Mouse (Mus musculus): ENCODE results near the gene Slc18a2.

Slc18a2 gene

GRCm38 (mm10) chr19:59276354-59276753, 15.7 kb downstream of the Slc18a2 start:
- DNase-seq (ENCODE audit: low read depth, low spot score): no peak

GRCm38 (mm10) chr19:59280841-59281240, 20.1 kb downstream of the Slc18a2 start:
- DNase-seq (ENCODE audit: low read depth, low spot score): no peak

GRCm38 (mm10) chr19:59282001-59282400, 21.3 kb downstream of the Slc18a2 start:
- DNase-seq (ENCODE audit: low read depth, low spot score): no peak

- no peak for DNase-seq (ENCODE audit: low read depth, low spot score)
These were observed 28.3 kb downstream of the Slc18a2 start for GRCm38 (mm10) chr19:59289042-59289441.

GRCm38 (mm10) chr19:59289811-59290210, 29.1 kb downstream of the Slc18a2 start:
- DNase-seq (ENCODE audit: low read depth, low spot score): peak; percentile 83

- no peak for DNase-seq (ENCODE audit: low read depth, low spot score)
These were observed 31.6 kb downstream of the Slc18a2 start for GRCm38 (mm10) chr19:59292183-59292839.

- peak; percentile 42 for DNase-seq (ENCODE audit: low read depth, low spot score)
These were observed 54.6 kb downstream of the Slc18a2 start for GRCm38 (mm10) chr19:59315308-59315707.

GRCm38 (mm10) chr19:59316571-59316970, 55.9 kb downstream of the Slc18a2 start:
- DNase-seq (ENCODE audit: low read depth, low spot score): peak; percentile 52

- DNase-seq (ENCODE audit: low read depth, low spot score): no peak
These were observed 61.3 kb downstream of the Slc18a2 start, which contains the start of gene Rps12-ps3 for GRCm38 (mm10) chr19:59321990-59322389. TSS of gene Rps12-ps3 (plus strand) at chr19:59322290.

- DNase-seq (ENCODE audit: low read depth, low spot score): no peak
These were observed 70.1 kb downstream of the Slc18a2 start for GRCm38 (mm10) chr19:59330816-59331225.

- no peak for DNase-seq (ENCODE audit: low read depth, low spot score)
These were observed 76.0 kb downstream of the Slc18a2 start for GRCm38 (mm10) chr19:59336655-59337054.

- peak; percentile 69 for DNase-seq (ENCODE audit: low read depth, low spot score)
These were observed 77.4 kb downstream of the Slc18a2 start for GRCm38 (mm10) chr19:59337872-59338681.

GRCm38 (mm10) chr19:59339908-59340307, 79.2 kb downstream of the Slc18a2 start:
- DNase-seq (ENCODE audit: low read depth, low spot score): no peak

GRCm38 (mm10) chr19:59342964-59343363, 82.3 kb downstream of the Slc18a2 start:
- peak; percentile 15 for DNase-seq (ENCODE audit: low read depth, low spot score)

GRCm38 (mm10) chr19:59344304-59344711, 83.6 kb downstream of the Slc18a2 start:
- peak; percentile 70 for DNase-seq (ENCODE audit: low read depth, low spot score)

GRCm38 (mm10) chr19:59345081-59345657, 84.5 kb downstream of the Slc18a2 start:
- peak; percentile 52 for DNase-seq (ENCODE audit: low read depth, low spot score)
